Mouse (Mus musculus) embryonic facial prominence, embryonic 12.5 days (tissue): ENCODE results near the gene Cd82. TPM values are rescaled to one million over a fixed set of nuclear protein-coding genes. Genes with fewer than 3 reads are reported as not detected.
A peak's percentile ranks its signal among the peaks of the same experiment; 100 is the strongest.

ENCODE experiments used
- ATAC-seq: fragments of 200-750 bp; cut with Nextera tagmentation; 2 replicates; pipeline ENCODE4 v1.8.0; 2017; ENCODE audit not compliant: insufficient number of reproducible peaks, insufficient read depth, low FRiP score, low TSS enrichment
- H3K27ac ChIP-seq: fragments of 300-500 bp; sonication (generic); 2 replicates; pipeline ENCODE4 v1.5.1; 2016; ENCODE audit warnings: mild to moderate bottlenecking
- H3K27me3 ChIP-seq: fragments of 300-500 bp; sonication (generic); 2 replicates; pipeline ENCODE4 v1.6.1; 2016; ENCODE audit warnings: mild to moderate bottlenecking, moderate library complexity
- H3K36me3 ChIP-seq: fragments of 300-500 bp; sonication (generic); 2 replicates; pipeline ENCODE4 v1.6.1; 2016; ENCODE audit warnings: mild to moderate bottlenecking
- H3K4me1 ChIP-seq: fragments of 300-500 bp; sonication (generic); 2 replicates; pipeline ENCODE4 v1.6.1; 2016
- H3K4me2 ChIP-seq: fragments of 300-500 bp; sonication (generic); replicated peaks from 2 replicates; pipeline ENCODE4 v1.6.1; 2016; ENCODE audit warnings: mild to moderate bottlenecking, moderate library complexity
- H3K4me3 ChIP-seq: fragments of 300-500 bp; sonication (generic); 2 replicates; pipeline ENCODE4 v1.5.1; 2016; ENCODE audit warnings: mild to moderate bottlenecking
- H3K9ac ChIP-seq: fragments of 300-500 bp; sonication (generic); 2 replicates; pipeline ENCODE4 v1.6.1; 2016; ENCODE audit warnings: mild to moderate bottlenecking, moderate library complexity
- H3K9me3 ChIP-seq: fragments of 300-500 bp; sonication (generic); 2 replicates; pipeline ENCODE4 v1.6.1; 2016; ENCODE audit warnings: mild to moderate bottlenecking, moderate library complexity
- WGBS: fragments of 180-500 bp; shearing (Covaris S2); methylation state at CpG from one replicate; pipeline ENCODE4 v1.1.7; 2016; 5-methylcytosine and 5-hydroxymethylcytosine counted together
- polyA plus RNA-seq: library from polyadenylated mRNA; unstranded; fragments of >200 nt; fragmentation: Nextera tagmentation; extraction: Ambion mirVana; gene quantifications from 2 replicates; pipeline ENCODE4 v1.2.1, GENCODE M21; 2016

Gene Cd82
- polyA plus RNA-seq, 1 experiment from 2014 or later, result 24.6 TPM

- WGBS, result 69% methylated on average over 7 of the region's 7 CpGs
- peak; percentile 22; the same call in 1 of the 2 replicates for ATAC-seq
- H3K4me3 ChIP-seq, result no peak overlapping the region
- H3K4me2 ChIP-seq, result no peak overlapping the region
- no peaks in the 10 kb centered on the region for H3K27me3 ChIP-seq
- no peaks in the 10 kb centered on the region for H3K36me3 ChIP-seq
- no peak overlapping the region for H3K9ac ChIP-seq
- H3K27ac ChIP-seq, result no peak overlapping the region
- no peaks in the 10 kb centered on the region for H3K9me3 ChIP-seq
- H3K4me1 ChIP-seq, result 0 out of 2 replicates have a peak, but pooled peaks cover 3% of the 10 kb centered on the region
Observed at GRCm38 (mm10) chr2:93405017-93405425, 57.9 kb downstream of the Cd82 start.

GRCm38 (mm10) chr2:93404169-93404568 lies 58.8 kb downstream of the Cd82 start:
- WGBS, result 28% methylated on average over 4 of the region's 4 CpGs
- Histone ChIP-seq H3K9ac (no peak overlapping the region), H3K4me2 (no peak overlapping the region), H3K4me1 (0 out of 2 replicates have a peak, but pooled peaks cover 3% of the 10 kb centered on the region), H3K27ac (no peak overlapping the region), H3K9me3 (no peaks in the 10 kb centered on the region), H3K36me3 (no peaks in the 10 kb centered on the region), H3K4me3 (no peak overlapping the region), H3K27me3 (no peaks in the 10 kb centered on the region)
- no peak for ATAC-seq

GRCm38 (mm10) chr2:93403267-93403666 lies 59.7 kb downstream of the Cd82 start:
- no peak overlapping the region for H3K4me2 ChIP-seq
- no peak overlapping the region for H3K27ac ChIP-seq
- no peak for ATAC-seq
- 0 out of 2 replicates have a peak, but pooled peaks cover 3% of the 10 kb centered on the region for H3K4me1 ChIP-seq
- no peaks in the 10 kb centered on the region for H3K36me3 ChIP-seq
- H3K9ac ChIP-seq, result no peak overlapping the region
- H3K4me3 ChIP-seq, result no peak overlapping the region
- WGBS, result 82% methylated on average over 6 of the region's 6 CpGs
- no peaks in the 10 kb centered on the region for H3K27me3 ChIP-seq
- no peaks in the 10 kb centered on the region for H3K9me3 ChIP-seq

- Histone ChIP-seq H3K9me3 (no peaks in the 10 kb centered on the region), H3K36me3 (no peaks in the 10 kb centered on the region), H3K27ac (no peak overlapping the region), H3K27me3 (no peaks in the 10 kb centered on the region), H3K9ac (no peak overlapping the region), H3K4me2 (no peak overlapping the region), H3K4me3 (no peak overlapping the region), H3K4me1 (peaks cover 9% of the 10 kb centered on the region)
- WGBS, result 67% methylated on average over 6 of the region's 6 CpGs
- no peak for ATAC-seq
Observed at GRCm38 (mm10) chr2:93391198-93391597, 71.7 kb downstream of the Cd82 start.

GRCm38 (mm10) chr2:93390170-93390926 lies 72.6 kb downstream of the Cd82 start:
- H3K27me3 ChIP-seq, result no peaks in the 10 kb centered on the region
- H3K36me3 ChIP-seq, result no peaks in the 10 kb centered on the region
- peaks cover 9% of the 10 kb centered on the region for H3K4me1 ChIP-seq
- no peak for ATAC-seq
- no peaks in the 10 kb centered on the region for H3K9me3 ChIP-seq
- WGBS, result 26% methylated on average over 11 of the region's 11 CpGs
- H3K4me3 ChIP-seq, result no peak overlapping the region
- H3K4me2 ChIP-seq, result no peak overlapping the region; the same call in 1 of the 2 replicates
- H3K9ac ChIP-seq, result no peak overlapping the region
- peak overlapping the region; percentile 31; the same call in 1 of the 2 replicates for H3K27ac ChIP-seq

GRCm38 (mm10) chr2:93386958-93387357 lies 76.0 kb downstream of the Cd82 start:
- ATAC-seq, result no peak
- Histone ChIP-seq H3K9ac (no peak overlapping the region), H3K4me2 (no peak overlapping the region), H3K9me3 (no peaks in the 10 kb centered on the region), H3K4me1 (peaks cover 13% of the 10 kb centered on the region), H3K27me3 (no peaks in the 10 kb centered on the region), H3K27ac (no peak overlapping the region), H3K36me3 (no peaks in the 10 kb centered on the region), H3K4me3 (no peak overlapping the region)
- 80% methylated on average over 4 of the region's 4 CpGs for WGBS

GRCm38 (mm10) chr2:93383831-93384230 lies 79.1 kb downstream of the Cd82 start:
- Histone ChIP-seq H3K4me3 (no peak overlapping the region), H3K4me2 (no peak overlapping the region), H3K9ac (no peak overlapping the region), H3K36me3 (no peaks in the 10 kb centered on the region), H3K27ac (no peak overlapping the region), H3K4me1 (0 out of 2 replicates have a peak, but pooled peaks cover 4% of the 10 kb centered on the region), H3K9me3 (no peaks in the 10 kb centered on the region), H3K27me3 (no peaks in the 10 kb centered on the region)
- no peak for ATAC-seq
- 79% methylated on average over 5 of the region's 5 CpGs for WGBS

GRCm38 (mm10) chr2:93380680-93381089 lies 82.3 kb downstream of the Cd82 start:
- H3K4me1 ChIP-seq, result peaks cover 14% of the 10 kb centered on the region; the same call in 1 of the 2 replicates
- ATAC-seq, result no peak
- H3K9ac ChIP-seq, result no peak overlapping the region
- H3K27ac ChIP-seq, result no peak overlapping the region
- WGBS, result 5% methylated on average over 2 of the region's 2 CpGs
- no peaks in the 10 kb centered on the region for H3K27me3 ChIP-seq
- H3K4me2 ChIP-seq, result no peak overlapping the region
- H3K4me3 ChIP-seq, result no peak overlapping the region
- no peaks in the 10 kb centered on the region for H3K36me3 ChIP-seq
- no peaks in the 10 kb centered on the region for H3K9me3 ChIP-seq

- no peak for ATAC-seq
- Histone ChIP-seq H3K4me3 (no peak overlapping the region), H3K27ac (no peak overlapping the region), H3K4me2 (no peak overlapping the region), H3K9ac (no peak overlapping the region), H3K9me3 (no peaks in the 10 kb centered on the region), H3K27me3 (no peaks in the 10 kb centered on the region), H3K36me3 (no peaks in the 10 kb centered on the region), H3K4me1 (peaks cover 15% of the 10 kb centered on the region; the same call in 1 of the 2 replicates)
- 40% methylated on average over 15 of the region's 15 CpGs for WGBS
Observed at GRCm38 (mm10) chr2:93377797-93378196, 85.1 kb downstream of the Cd82 start.

GRCm38 (mm10) chr2:93377157-93377556 lies 85.8 kb downstream of the Cd82 start:
- no peaks in the 10 kb centered on the region for H3K9me3 ChIP-seq
- WGBS, result 93% methylated on average over 3 of the region's 3 CpGs

GRCm38 (mm10) chr2:93372872-93373271 lies 90.1 kb downstream of the Cd82 start:
- H3K9me3 ChIP-seq, result no peaks in the 10 kb centered on the region
- H3K27me3 ChIP-seq, result no peaks in the 10 kb centered on the region
- no peak overlapping the region for H3K4me3 ChIP-seq
- H3K4me1 ChIP-seq, result peaks cover 33% of the 10 kb centered on the region
- H3K9ac ChIP-seq, result no peak overlapping the region
- H3K4me2 ChIP-seq, result no peak overlapping the region
- ATAC-seq, result no peak
- no peak overlapping the region for H3K27ac ChIP-seq
- WGBS, result 97% methylated on average over 10 of the region's 10 CpGs
- no peaks in the 10 kb centered on the region for H3K36me3 ChIP-seq

More at GRCm38 (mm10) chr2:93377157-93377556, 85.8 kb downstream of the Cd82 start:
- no peak overlapping the region for H3K4me3 ChIP-seq
- H3K27ac ChIP-seq, result no peak overlapping the region
- H3K4me1 ChIP-seq, result peaks cover 18% of the 10 kb centered on the region
- no peak overlapping the region for H3K4me2 ChIP-seq
- H3K36me3 ChIP-seq, result no peaks in the 10 kb centered on the region
- ATAC-seq, result no peak
- H3K27me3 ChIP-seq, result no peaks in the 10 kb centered on the region
- H3K9ac ChIP-seq, result no peak overlapping the region

- peaks cover 29% of the 10 kb centered on the region for H3K4me1 ChIP-seq
- WGBS, result 3% methylated on average over 2 of the region's 6 CpGs
- H3K27ac ChIP-seq, result no peak overlapping the region
- no peak overlapping the region for H3K9ac ChIP-seq
- ATAC-seq, result no peak
- no peak overlapping the region for H3K4me2 ChIP-seq
- no peaks in the 10 kb centered on the region for H3K36me3 ChIP-seq
- H3K27me3 ChIP-seq, result no peaks in the 10 kb centered on the region
- H3K9me3 ChIP-seq, result no peaks in the 10 kb centered on the region
- no peak overlapping the region for H3K4me3 ChIP-seq
Observed at GRCm38 (mm10) chr2:93372097-93372571, 90.8 kb downstream of the Cd82 start.
